In genomic region chr1:67000484-67000883, GRCm38 (mm10) we compare ENCODE assay signal across 21 mouse cellular contexts. TPM values are rescaled to one million over a fixed set of nuclear protein-coding genes. Genes with fewer than 3 reads are reported as not detected.
DNase-seq lines count a peak whose midpoint lies in the region; ATAC-seq and TF ChIP-seq lines count a peak whose summit lies in the region.
"Had no signal": no experiment of that assay in that cellular context is flagged by ENCODE, and none has a peak within 500 bp of the region (broad histone marks: within the 10 kb centered on the region; RNA-seq: fewer than 3 reads in every experiment).

No protein-coding gene starts in this region.

- peaks cover 36% of the 10 kb centered on the region for H3K36me3 ChIP-seq in lung, embryonic 14.5 days (ENCODE audit: insufficient read depth)
- H3K36me3 ChIP-seq in intestine, embryonic 14.5 days (ENCODE audit: control insufficient read depth, insufficient read depth, low read length), result peaks cover 37% of the 10 kb centered on the region
- peaks cover 4% of the 10 kb centered on the region; the same call in 1 of the 2 replicates for H3K36me3 ChIP-seq in intestine, embryonic 16.5 days (ENCODE audit: control insufficient read depth, insufficient read depth, low read length)
- peaks cover 6% of the 10 kb centered on the region; the same call in 1 of the 2 replicates for H3K36me3 ChIP-seq in stomach, embryonic 16.5 days (ENCODE audit: control insufficient read depth, insufficient read depth, low read length)
- H3K36me3 ChIP-seq in midbrain, embryonic 15.5 days (replicated peaks), result peaks cover 31% of the 10 kb centered on the region

- H3K4me1 ChIP-seq in lung, embryonic 14.5 days (ENCODE audit: insufficient read depth), result peaks cover 6% of the 10 kb centered on the region; the same call in 1 of the 2 replicates
- 0 out of 2 replicates have a peak, but pooled peaks cover 4% of the 10 kb centered on the region for H3K4me1 ChIP-seq in intestine, embryonic 14.5 days (replicated peaks; ENCODE audit: control insufficient read depth, insufficient read depth, low read length)
- H3K4me1 ChIP-seq in intestine, embryonic 16.5 days (ENCODE audit: control insufficient read depth, insufficient read depth, low read length), result peaks cover 13% of the 10 kb centered on the region
- H3K4me1 ChIP-seq in stomach, embryonic 16.5 days (ENCODE audit: control insufficient read depth, insufficient read depth, low read length), result peaks cover 20% of the 10 kb centered on the region
- H3K4me1 ChIP-seq in midbrain, embryonic 15.5 days, result no peaks in the 10 kb centered on the region

- WGBS in lung, embryonic 14.5 days, result 63% methylated on average over 3 of the region's 3 CpGs
- WGBS in intestine, embryonic 14.5 days, result 70% methylated on average over 3 of the region's 3 CpGs
- WGBS in intestine, embryonic 16.5 days, result 55% methylated on average over 3 of the region's 3 CpGs
- WGBS in stomach, embryonic 16.5 days, result 61% methylated on average over 3 of the region's 3 CpGs
- 84% methylated on average over 3 of the region's 3 CpGs for WGBS in midbrain, embryonic 15.5 days

- H3K9ac ChIP-seq in lung, embryonic 14.5 days, result no peak overlapping the region
- H3K9ac ChIP-seq in intestine, embryonic 14.5 days (ENCODE audit: low read length), result no peak overlapping the region
- no peak overlapping the region for H3K9ac ChIP-seq in intestine, embryonic 16.5 days (ENCODE audit: low read depth, low read length)
- no peak overlapping the region for H3K9ac ChIP-seq in stomach, embryonic 16.5 days (ENCODE audit: low read length)
- H3K9ac ChIP-seq in midbrain, embryonic 15.5 days, result no peak overlapping the region
- H3K9ac ChIP-seq: hindbrain, embryonic 12.5 days had no signal

- ATAC-seq in lung, embryonic 14.5 days (ENCODE audit: insufficient read depth), result peak; percentile 45; the same call in 1 of the 2 replicates
- no peak; the same call in 1 of the 2 replicates for ATAC-seq in intestine, embryonic 14.5 days (replicated peaks; ENCODE audit: low FRiP score, low TSS enrichment, low read depth)
- peak; percentile 86 for ATAC-seq in intestine, embryonic 16.5 days
- peak; percentile 59; the same call in 1 of the 2 replicates for ATAC-seq in stomach, embryonic 16.5 days (ENCODE audit: insufficient read depth, low FRiP score)
- ATAC-seq in midbrain, embryonic 15.5 days (replicated peaks), result no peak
- ATAC-seq: activated CD4-positive, CD25-positive, alpha-beta regulatory T cell, adult 4 months; forebrain, embryonic 16.5 days; Patski had no signal

- DNase-seq in lung, embryonic 14.5 days, result peak; percentile 39
- no peak for DNase-seq in lung, postnatal 4 days
- DNase-seq in intestine, embryonic 14.5 days (ENCODE audit: low spot score), result no peak
- DNase-seq in embryo, embryonic 9.5 days (ENCODE audit: extremely low spot score), result no peak
- DNase-seq: adrenal gland, postnatal 14 days; cerebellum, adult 11-12 months; cerebellum, adult 9-10 months; cerebellum, postnatal 36 days; gastrocnemius, postnatal 10 days; heart, adult 18-20 months; heart, postnatal 10 days; heart, postnatal 4 days had no signal

- TF ChIP-seq CTCF in lung, embryonic 14.5 days (IDR thresholded peaks at IDR 0.05; ENCODE audit: low read depth), result no peak

- no peak overlapping the region for H3K4me2 ChIP-seq in lung, embryonic 14.5 days
- no peak overlapping the region for H3K4me2 ChIP-seq in intestine, embryonic 14.5 days (ENCODE audit: low read length)
- no peak overlapping the region for H3K4me2 ChIP-seq in intestine, embryonic 16.5 days (ENCODE audit: low read depth, low read length)
- no peak overlapping the region for H3K4me2 ChIP-seq in stomach, embryonic 16.5 days (ENCODE audit: low read depth, low read length)
- no peak overlapping the region for H3K4me2 ChIP-seq in midbrain, embryonic 15.5 days
- H3K4me2 ChIP-seq: hindbrain, embryonic 12.5 days had no signal

- H3K9me3 ChIP-seq in lung, embryonic 14.5 days (ENCODE audit: low read depth, low read length), result no peaks in the 10 kb centered on the region
- no peaks in the 10 kb centered on the region for H3K9me3 ChIP-seq in intestine, embryonic 14.5 days (ENCODE audit: control insufficient read depth, low read length)
- H3K9me3 ChIP-seq in intestine, embryonic 16.5 days (ENCODE audit: control insufficient read depth, low read length), result no peaks in the 10 kb centered on the region
- no peaks in the 10 kb centered on the region for H3K9me3 ChIP-seq in stomach, embryonic 16.5 days (replicated peaks; ENCODE audit: control insufficient read depth, low read length)
- H3K9me3 ChIP-seq in midbrain, embryonic 15.5 days, result no peaks in the 10 kb centered on the region
- H3K9me3 ChIP-seq: heart, embryonic 10.5 days; hindbrain, embryonic 12.5 days had no signal

- no peak overlapping the region for H3K27ac ChIP-seq in lung, embryonic 14.5 days (ENCODE audit: low read depth)
- H3K27ac ChIP-seq in intestine, embryonic 14.5 days (ENCODE audit: low read depth), result peak overlapping the region; percentile 18; the same call in 1 of the 2 replicates
- H3K27ac ChIP-seq in intestine, embryonic 16.5 days (ENCODE audit: low read length), result peak overlapping the region; percentile 12; the same call in 1 of the 2 replicates
- 0 out of 2 replicates have a peak overlapping the region, but pooled peaks have one; percentile 19 for H3K27ac ChIP-seq in stomach, embryonic 16.5 days (ENCODE audit: low read length)
- no peak overlapping the region for H3K27ac ChIP-seq in midbrain, embryonic 15.5 days
- H3K27ac ChIP-seq: heart, embryonic 10.5 days; hindbrain, embryonic 12.5 days had no signal

- H3K4me3 ChIP-seq in lung, embryonic 14.5 days (ENCODE audit: low read depth, low read length), result no peak overlapping the region
- H3K4me3 ChIP-seq in intestine, embryonic 14.5 days (ENCODE audit: low read depth, low read length), result no peak overlapping the region
- H3K4me3 ChIP-seq in intestine, embryonic 16.5 days (ENCODE audit: low read length), result no peak overlapping the region
- H3K4me3 ChIP-seq in stomach, embryonic 16.5 days (replicated peaks; ENCODE audit: low read length), result no peak overlapping the region
- no peak overlapping the region for H3K4me3 ChIP-seq in midbrain, embryonic 15.5 days
- H3K4me3 ChIP-seq: heart, embryonic 10.5 days; hindbrain, embryonic 12.5 days had no signal

- H3K27me3 ChIP-seq in lung, embryonic 14.5 days (ENCODE audit: insufficient read depth, low read length), result no peaks in the 10 kb centered on the region
- H3K27me3 ChIP-seq in intestine, embryonic 14.5 days (replicated peaks; ENCODE audit: control insufficient read depth, insufficient read depth, low read length), result no peaks in the 10 kb centered on the region
- no peaks in the 10 kb centered on the region for H3K27me3 ChIP-seq in intestine, embryonic 16.5 days (replicated peaks; ENCODE audit: control insufficient read depth, insufficient read depth, low read length)
- H3K27me3 ChIP-seq in stomach, embryonic 16.5 days (ENCODE audit: control insufficient read depth, insufficient read depth, low read length), result no peaks in the 10 kb centered on the region
- H3K27me3 ChIP-seq in midbrain, embryonic 15.5 days (replicated peaks), result no peaks in the 10 kb centered on the region
- H3K27me3 ChIP-seq: CH12.LX; hindbrain, embryonic 12.5 days; Patski had no signal

RNA-seq across cellular contexts. Expression of gene Lancl1, which starts 38.2 kb away (rescaled TPM):
- polyA plus RNA-seq in lung, embryonic 14.5 days (2014; fragmentation: Nextera tagmentation; extraction: Ambion mirVana), result 96.6 and 102 TPM in 2 replicates
- polyA plus RNA-seq in intestine, embryonic 14.5 days (2014; fragmentation: Nextera tagmentation; extraction: Ambion mirVana), result 96.4 and 113 TPM in 2 replicates
- polyA plus RNA-seq in intestine, embryonic 16.5 days (2015; fragmentation: Nextera tagmentation; extraction: Ambion mirVana), result 56.5 and 59.8 TPM in 2 replicates
- 77.7 and 85.9 TPM in 2 replicates for polyA plus RNA-seq in stomach, embryonic 16.5 days (2015; fragmentation: Nextera tagmentation; extraction: Ambion mirVana)
- 164 and 175 TPM in 2 replicates for polyA plus RNA-seq in midbrain, embryonic 15.5 days (2015; fragmentation: Nextera tagmentation; extraction: Ambion mirVana)

RNA-seq across cellular contexts. Expression of gene Myl1, which starts 55.3 kb away (rescaled TPM):
- 0.88 and 13.0 TPM in 2 replicates for polyA plus RNA-seq in lung, embryonic 14.5 days (2014; fragmentation: Nextera tagmentation; extraction: Ambion mirVana)
- polyA plus RNA-seq in intestine, embryonic 14.5 days (2014; fragmentation: Nextera tagmentation; extraction: Ambion mirVana), result 13.0 and 14.7 TPM in 2 replicates
- 12.7 TPM in 2 replicates for polyA plus RNA-seq in intestine, embryonic 16.5 days (2015; fragmentation: Nextera tagmentation; extraction: Ambion mirVana)
- 20.9 and 498 TPM in 2 replicates for polyA plus RNA-seq in stomach, embryonic 16.5 days (2015; fragmentation: Nextera tagmentation; extraction: Ambion mirVana)
- polyA plus RNA-seq in midbrain, embryonic 15.5 days (2015; fragmentation: Nextera tagmentation; extraction: Ambion mirVana), result 0.66 and 0.81 TPM in 2 replicates
- polyA plus RNA-seq: activated CD4-positive, CD25-positive, alpha-beta regulatory T cell, adult 4 months; Patski had no signal

Comparison
In these comparisons a context has a peak if more than half of its experiments do, and no peak if none do; other contexts are left out.
1. ATAC-seq: peak in lung, embryonic 14.5 days (single experiment), intestine, embryonic 16.5 days (single experiment) and stomach, embryonic 16.5 days (single experiment); none in intestine, embryonic 14.5 days (single experiment) and midbrain, embryonic 15.5 days (single experiment).
2. H3K27ac ChIP-seq: peak in intestine, embryonic 14.5 days (single experiment), intestine, embryonic 16.5 days (single experiment) and stomach, embryonic 16.5 days (single experiment); none in lung, embryonic 14.5 days (single experiment) and midbrain, embryonic 15.5 days (single experiment).